Mouse (Mus musculus) G1E (cell line): ENCODE measurements around the gene Olfr796. TPM values are rescaled to one million over a fixed set of nuclear protein-coding genes. Genes with fewer than 3 reads are reported as not detected.

ENCODE experiments used
- ATAC-seq: 2 replicates; pipeline ENCODE4 v1.8.0; 2016; ENCODE audit warnings: mild to moderate bottlenecking; ENCODE audit not compliant: insufficient number of reproducible peaks, poor library complexity, low FRiP score, severe bottlenecking; ENCODE audit errors: extremely low read depth
- DNase-seq: peaks from one replicate; pipeline ENCODE4 v3.0.0; 2012; ENCODE audit warnings: low spot score
- H3K27me3 ChIP-seq: 2 replicates; pipeline ENCODE4 v1.6.1; 2012; ENCODE audit warnings: mild to moderate bottlenecking, low read length, inconsistent platforms; ENCODE audit not compliant: insufficient read depth
- H3K36me3 ChIP-seq: replicated peaks from 2 replicates; pipeline ENCODE3; 2012; ENCODE audit warnings: mild to moderate bottlenecking, inconsistent platforms
- H3K4me1 ChIP-seq: 2 replicates; pipeline ENCODE4 v1.6.1; 2012; ENCODE audit warnings: low read depth, low read length, inconsistent platforms, mixed read lengths; ENCODE audit not compliant: insufficient read depth
- H3K4me3 ChIP-seq: 2 replicates; pipeline ENCODE4 v1.5.1; 2012; ENCODE audit warnings: low read depth, mild to moderate bottlenecking, inconsistent platforms, low read length, moderate library complexity, mixed read lengths
- H3K9me3 ChIP-seq: replicated peaks from 2 replicates; pipeline ENCODE4 v1.6.1; 2012; ENCODE audit warnings: inconsistent platforms
- CTCF ChIP-seq: IDR thresholded peaks from 2 replicates; pipeline ENCODE4 v1.5.1; 2012; ENCODE audit warnings: low read depth, low read length, inconsistent platforms, mixed read lengths
- GATA1 ChIP-seq: IDR thresholded peaks from 2 replicates; pipeline ENCODE4 v1.6.1; 2012; ENCODE audit warnings: borderline replicate concordance, low read length, inconsistent platforms, mixed read lengths
- GATA2 ChIP-seq: IDR thresholded peaks from 2 replicates; pipeline ENCODE4 v1.6.1; 2012; ENCODE audit warnings: low read depth, low read length, inconsistent platforms, borderline replicate concordance
- POLR2AphosphoS5 ChIP-seq: IDR thresholded peaks from 2 replicates; pipeline ENCODE4 v1.6.1; 2012; ENCODE audit warnings: low read depth, low read length, inconsistent platforms; ENCODE audit not compliant: insufficient replicate concordance
- TAL1 ChIP-seq: conservative IDR thresholded peaks from 2 replicates; pipeline ENCODE4 v1.6.1; 2012; ENCODE audit warnings: low read depth, low read length, inconsistent platforms, mixed read lengths
- polyA plus RNA-seq: library from polyadenylated mRNA; stranded (reverse); fragments of >175 nt; gene quantifications from 2 replicates; pipeline ENCODE4 v1.2.3, GENCODE M21; 2012
- total RNA-seq, 2 experiments: library from RNA; stranded (forward) in 1 of 2; stranded (reverse) in 1 of 2; fragments of 200-1000 nt in 1 of 2; fragments of >200 nt in 1 of 2; fragmentation: Nextera tagmentation in 1 of 2; gene quantifications; 2 replicates each; pipeline ENCODE4 v1.2.3; 2014 to 2017

Olfr796 gene
- total and polyA plus RNA-seq, 3 experiments = 0.22 TPM; not detected in 2

DNA sequence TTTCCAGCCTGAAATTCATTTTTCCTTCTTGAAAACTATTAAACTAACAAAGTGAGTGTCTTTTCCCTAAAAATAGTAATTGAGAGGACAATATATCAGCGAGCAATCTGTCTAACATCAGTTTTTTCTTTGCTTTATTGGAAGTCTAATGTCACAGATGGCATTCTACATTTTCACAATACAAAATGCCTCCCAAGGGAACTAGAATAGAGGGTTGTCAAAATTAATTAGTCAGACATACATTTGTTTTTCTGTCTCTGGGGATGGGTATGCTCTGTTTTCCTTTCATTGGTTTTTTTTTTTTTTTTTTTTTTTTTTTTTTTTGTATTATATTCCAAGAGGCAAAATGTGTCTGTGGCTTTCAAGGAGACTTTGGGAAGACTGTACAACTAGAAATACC, 35.3 kb downstream of the Olfr796 start:
- Histone ChIP-seq H3K27me3 (no peaks in the 10 kb centered on the region), H3K4me1 (no peaks in the 10 kb centered on the region), H3K9me3 (no peaks in the 10 kb centered on the region), H3K36me3 (no peaks in the 10 kb centered on the region), H3K4me3 (no peak overlapping the region)
- DNase-seq = no peak
- TF ChIP-seq GATA1 (no peak), TAL1 (no peak), CTCF (no peak), POLR2AphosphoS5 (no peak), GATA2 (no peak)
- ATAC-seq = no peak

DNA sequence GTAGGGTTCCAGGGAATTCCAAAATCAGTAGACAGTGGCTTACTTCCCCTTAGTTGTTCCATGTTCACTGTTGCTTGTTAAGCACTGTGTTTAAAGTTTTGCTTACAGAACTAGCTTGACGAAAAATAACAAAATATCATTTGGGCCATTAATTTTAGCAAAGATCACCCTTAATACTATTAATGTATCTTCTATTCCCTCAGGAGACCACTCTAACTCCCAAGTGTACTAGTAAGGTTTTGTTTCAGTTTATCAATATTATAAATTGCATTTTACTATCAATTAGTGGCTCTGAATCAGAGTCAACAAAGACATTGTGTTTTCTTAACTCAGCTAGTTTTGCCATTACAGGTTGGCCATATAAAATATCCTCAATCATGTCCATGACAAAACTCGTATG, 45.0 kb downstream of the Olfr796 start, which contains the start of gene Olfr794:
TSS of gene Olfr794 (plus strand) at position 301 of the 400 bp plus-strand sequence.
- ATAC-seq (no peak), DNase-seq (no peak)
- no peak for TF ChIP-seq CTCF
- no peaks in the 10 kb centered on the region for H3K4me1 ChIP-seq
- H3K27me3 ChIP-seq = no peaks in the 10 kb centered on the region
- H3K4me3 ChIP-seq = no peak within 1 kb of the TSS
- no peaks in the 10 kb centered on the region for H3K9me3 ChIP-seq
- no peaks in the 10 kb centered on the region for H3K36me3 ChIP-seq

Other genes starting within 250 kb of the Olfr796 start
Only the 20 nearest of the 26 such genes appear.
- gene Olfr787, start 150.7 kb downstream of the Olfr796 start, total RNA-seq (2014; fragmentation: Nextera tagmentation) = not detected in 2 replicates
- 0.16 TPM in 1 of 2 replicates, not detected in the other for gene Olfr787, start 150.7 kb downstream of the Olfr796 start, total RNA-seq (2017)
- gene Olfr787, start 150.7 kb downstream of the Olfr796 start, polyA plus RNA-seq = not detected in 2 replicates
- not detected in 2 replicates for gene Olfr788, start 141.6 kb downstream of the Olfr796 start, total RNA-seq (2014; fragmentation: Nextera tagmentation)
- gene Olfr788, start 141.6 kb downstream of the Olfr796 start, total RNA-seq (2017) = 0.17 and 0.76 TPM in 2 replicates
- 0.02 TPM in 1 of 2 replicates, not detected in the other for gene Olfr788, start 141.6 kb downstream of the Olfr796 start, polyA plus RNA-seq
- gene Olfr789, start 127.8 kb downstream of the Olfr796 start, total RNA-seq (2014; fragmentation: Nextera tagmentation) = not detected in 2 replicates
- gene Olfr789, start 127.8 kb downstream of the Olfr796 start, total RNA-seq (2017) = 0.05 and 0.06 TPM in 2 replicates
- not detected in 2 replicates for gene Olfr789, start 127.8 kb downstream of the Olfr796 start, polyA plus RNA-seq
- not detected in 2 replicates for gene Olfr790, start 114.1 kb downstream of the Olfr796 start, total RNA-seq (2014; fragmentation: Nextera tagmentation)
- 0.11 TPM in 1 of 2 replicates, not detected in the other for gene Olfr790, start 114.1 kb downstream of the Olfr796 start, total RNA-seq (2017)
- gene Olfr790, start 114.1 kb downstream of the Olfr796 start, polyA plus RNA-seq = not detected in 2 replicates
- gene Olfr791, start 90.8 kb downstream of the Olfr796 start, total RNA-seq (2014; fragmentation: Nextera tagmentation) = not detected in 2 replicates
- gene Olfr791, start 90.8 kb downstream of the Olfr796 start, total RNA-seq (2017) = 0.05 and 0.29 TPM in 2 replicates
- not detected in 2 replicates for gene Olfr791, start 90.8 kb downstream of the Olfr796 start, polyA plus RNA-seq
- gene Olfr792, start 73.4 kb downstream of the Olfr796 start, total RNA-seq (2014; fragmentation: Nextera tagmentation) = not detected in 2 replicates
- gene Olfr792, start 73.4 kb downstream of the Olfr796 start, total RNA-seq (2017) = not detected in 2 replicates
- not detected in 2 replicates for gene Olfr792, start 73.4 kb downstream of the Olfr796 start, polyA plus RNA-seq
- not detected in 2 replicates for gene Olfr794, start 44.9 kb downstream of the Olfr796 start, total RNA-seq (2014; fragmentation: Nextera tagmentation)
- 0.27 TPM in 1 of 2 replicates, not detected in the other for gene Olfr794, start 44.9 kb downstream of the Olfr796 start, total RNA-seq (2017)
- not detected in 2 replicates for gene Olfr794, start 44.9 kb downstream of the Olfr796 start, polyA plus RNA-seq
- gene Olfr798, start 15.4 kb upstream of the Olfr796 start, total RNA-seq (2014; fragmentation: Nextera tagmentation) = not detected in 2 replicates
- 0.06 TPM in 1 of 2 replicates, not detected in the other for gene Olfr798, start 15.4 kb upstream of the Olfr796 start, total RNA-seq (2017)
- not detected in 2 replicates for gene Olfr798, start 15.4 kb upstream of the Olfr796 start, polyA plus RNA-seq
- not detected in 2 replicates for gene Olfr799, start 24.9 kb upstream of the Olfr796 start, total RNA-seq (2014; fragmentation: Nextera tagmentation)
- 0.05 TPM in 1 of 2 replicates, not detected in the other for gene Olfr799, start 24.9 kb upstream of the Olfr796 start, total RNA-seq (2017)
- not detected in 2 replicates for gene Olfr799, start 24.9 kb upstream of the Olfr796 start, polyA plus RNA-seq
- not detected in 2 replicates for gene Olfr800, start 45.1 kb upstream of the Olfr796 start, total RNA-seq (2014; fragmentation: Nextera tagmentation)
- 0.12 and 0.27 TPM in 2 replicates for gene Olfr800, start 45.1 kb upstream of the Olfr796 start, total RNA-seq (2017)
- gene Olfr800, start 45.1 kb upstream of the Olfr796 start, polyA plus RNA-seq = not detected in 2 replicates
- not detected in 2 replicates for gene Olfr801, start 61.3 kb upstream of the Olfr796 start, total RNA-seq (2014; fragmentation: Nextera tagmentation)
- 0.06 and 0.16 TPM in 2 replicates for gene Olfr801, start 61.3 kb upstream of the Olfr796 start, total RNA-seq (2017)
- gene Olfr801, start 61.3 kb upstream of the Olfr796 start, polyA plus RNA-seq = not detected in 2 replicates
- not detected in 2 replicates for gene Olfr802, start 75.6 kb upstream of the Olfr796 start, total RNA-seq (2014; fragmentation: Nextera tagmentation)
- gene Olfr802, start 75.6 kb upstream of the Olfr796 start, total RNA-seq (2017) = 0.05 and 0.17 TPM in 2 replicates
- not detected in 2 replicates for gene Olfr802, start 75.6 kb upstream of the Olfr796 start, polyA plus RNA-seq
- gene Olfr803, start 81.7 kb upstream of the Olfr796 start, total RNA-seq (2014; fragmentation: Nextera tagmentation) = not detected in 2 replicates
- 0.05 TPM in 1 of 2 replicates, not detected in the other for gene Olfr803, start 81.7 kb upstream of the Olfr796 start, total RNA-seq (2017)
- gene Olfr803, start 81.7 kb upstream of the Olfr796 start, polyA plus RNA-seq = not detected in 2 replicates
- gene Olfr804, start 90.6 kb upstream of the Olfr796 start, total RNA-seq (2014; fragmentation: Nextera tagmentation) = not detected in 2 replicates
- gene Olfr804, start 90.6 kb upstream of the Olfr796 start, total RNA-seq (2017) = under 0.01 and 0.22 TPM in 2 replicates
- not detected in 2 replicates for gene Olfr804, start 90.6 kb upstream of the Olfr796 start, polyA plus RNA-seq
- gene Olfr805, start 116.8 kb upstream of the Olfr796 start, total RNA-seq (2014; fragmentation: Nextera tagmentation) = not detected in 2 replicates
- gene Olfr805, start 116.8 kb upstream of the Olfr796 start, total RNA-seq (2017) = 0.06 and 0.16 TPM in 2 replicates
- gene Olfr805, start 116.8 kb upstream of the Olfr796 start, polyA plus RNA-seq = not detected in 2 replicates
- not detected in 2 replicates for gene Olfr806, start 129.4 kb upstream of the Olfr796 start, total RNA-seq (2014; fragmentation: Nextera tagmentation)
- 0.05 and 0.06 TPM in 2 replicates for gene Olfr806, start 129.4 kb upstream of the Olfr796 start, total RNA-seq (2017)
- not detected in 2 replicates for gene Olfr806, start 129.4 kb upstream of the Olfr796 start, polyA plus RNA-seq
- not detected in 2 replicates for gene Olfr807, start 145.2 kb upstream of the Olfr796 start, total RNA-seq (2014; fragmentation: Nextera tagmentation)
- gene Olfr807, start 145.2 kb upstream of the Olfr796 start, total RNA-seq (2017) = 0.23 TPM in 1 of 2 replicates, not detected in the other
- not detected in 2 replicates for gene Olfr807, start 145.2 kb upstream of the Olfr796 start, polyA plus RNA-seq
- gene Olfr808, start 152.9 kb upstream of the Olfr796 start, total RNA-seq (2014; fragmentation: Nextera tagmentation) = not detected in 2 replicates
- 0.12 and 0.22 TPM in 2 replicates for gene Olfr808, start 152.9 kb upstream of the Olfr796 start, total RNA-seq (2017)
- gene Olfr808, start 152.9 kb upstream of the Olfr796 start, polyA plus RNA-seq = not detected in 2 replicates
- not detected in 2 replicates for gene Olfr809, start 162.1 kb upstream of the Olfr796 start, total RNA-seq (2014; fragmentation: Nextera tagmentation)
- 0.27 TPM in 1 of 2 replicates, not detected in the other for gene Olfr809, start 162.1 kb upstream of the Olfr796 start, total RNA-seq (2017)
- gene Olfr809, start 162.1 kb upstream of the Olfr796 start, polyA plus RNA-seq = not detected in 2 replicates
- gene Olfr810, start 182.3 kb upstream of the Olfr796 start, total RNA-seq (2014; fragmentation: Nextera tagmentation) = not detected in 2 replicates
- gene Olfr810, start 182.3 kb upstream of the Olfr796 start, total RNA-seq (2017) = 0.05 and 0.06 TPM in 2 replicates
- gene Olfr810, start 182.3 kb upstream of the Olfr796 start, polyA plus RNA-seq = not detected in 2 replicates